Mouse (Mus musculus) neural tube, embryonic 15.5 days (tissue): Measurements from ENCODE around the gene Wscd1. TPM values are rescaled to one million over a fixed set of nuclear protein-coding genes. Genes with fewer than 3 reads are reported as not detected.

ENCODE experiments used
- ATAC-seq: fragments of 200-750 bp; cut with Nextera tagmentation; 2 replicates; pipeline ENCODE4 v1.8.0; 2017; ENCODE audit warnings: mild to moderate bottlenecking, moderate TSS enrichment, moderate library complexity; ENCODE audit not compliant: low FRiP score
- H3K27ac ChIP-seq: fragments of 300-500 bp; sonication (generic); replicated peaks from 2 replicates; pipeline ENCODE4 v1.5.1; 2015; ENCODE audit warnings: mild to moderate bottlenecking, inconsistent platforms
- H3K27me3 ChIP-seq: fragments of 300-500 bp; sonication (generic); replicated peaks from 2 replicates; pipeline ENCODE4 v1.6.1; 2015; ENCODE audit warnings: inconsistent platforms
- H3K36me3 ChIP-seq: fragments of 300-500 bp; sonication (generic); 2 replicates; pipeline ENCODE4 v1.6.1; 2015; ENCODE audit warnings: inconsistent platforms
- H3K4me1 ChIP-seq: fragments of 300-500 bp; sonication (generic); 2 replicates; pipeline ENCODE4 v1.6.1; 2015; ENCODE audit warnings: inconsistent platforms
- H3K4me2 ChIP-seq: fragments of 300-500 bp; sonication (generic); 2 replicates; pipeline ENCODE4 v1.6.1; 2015; ENCODE audit warnings: inconsistent platforms, mild to moderate bottlenecking, moderate library complexity
- H3K4me3 ChIP-seq: fragments of 300-500 bp; sonication (generic); replicated peaks from 2 replicates; pipeline ENCODE4 v1.5.1; 2015; ENCODE audit warnings: mild to moderate bottlenecking, inconsistent platforms
- H3K9ac ChIP-seq: fragments of 300-500 bp; sonication (generic); replicated peaks from 2 replicates; pipeline ENCODE4 v1.6.1; 2015; ENCODE audit warnings: mild to moderate bottlenecking, inconsistent platforms
- H3K9me3 ChIP-seq: fragments of 300-500 bp; sonication (generic); replicated peaks from 2 replicates; pipeline ENCODE4 v1.6.1; 2016; ENCODE audit warnings: inconsistent platforms
- WGBS: fragments of 180-500 bp; shearing (Covaris S2); methylation state at CpG from one replicate; pipeline ENCODE4 v1.1.7; 2015; ENCODE audit warnings: mixed read lengths; 5-methylcytosine and 5-hydroxymethylcytosine counted together
- polyA plus RNA-seq: library from polyadenylated mRNA; unstranded; fragments of >200 nt; fragmentation: Nextera tagmentation; extraction: Ambion mirVana; gene quantifications from 2 replicates; pipeline ENCODE4 v1.2.1, GENCODE M21; 2015

The Wscd1 gene
- 57.7 and 62.1 TPM in 2 replicates for polyA plus RNA-seq

GRCm38 (mm10) chr11:71749671-71750070, at the start of gene Wscd1:
TSS of gene Wscd1 (plus strand) at chr11:71749920.
- WGBS: 8% methylated on average over 5 of the region's 5 CpGs
- ATAC-seq: no peak
- peak within 1 kb of the TSS; percentile 63 for H3K4me3 ChIP-seq

DNA sequence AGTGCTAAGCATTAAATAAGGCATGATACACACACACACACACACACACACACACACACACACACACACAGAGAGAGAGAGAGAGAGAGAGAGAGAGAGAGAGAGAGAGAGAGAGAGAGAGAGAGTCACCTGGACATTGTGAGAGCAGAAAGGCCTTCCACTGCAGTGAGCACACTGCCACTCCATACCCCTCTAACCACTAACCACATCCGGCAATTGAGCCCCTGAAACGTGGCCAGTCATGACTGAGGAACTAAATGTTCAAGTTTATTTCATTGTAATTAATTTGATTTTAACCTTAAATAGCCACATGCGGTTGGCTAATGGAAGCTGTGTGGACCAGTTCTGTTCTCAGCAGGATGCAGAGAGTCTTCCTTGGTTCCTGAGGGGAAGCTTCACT, 21.7 kb upstream of the Wscd1 start:
- Histone ChIP-seq H3K27me3 (no peaks in the 10 kb centered on the region), H3K9ac (no peak overlapping the region), H3K36me3 (no peaks in the 10 kb centered on the region), H3K4me2 (no peak overlapping the region), H3K4me1 (0 out of 2 replicates have a peak, but pooled peaks cover 3% of the 10 kb centered on the region), H3K9me3 (no peaks in the 10 kb centered on the region), H3K4me3 (no peak overlapping the region), H3K27ac (no peak overlapping the region)
- 82% methylated on average over 3 of the region's 3 CpGs for WGBS
- no peak for ATAC-seq

More at GRCm38 (mm10) chr11:71749671-71750070, at the start of gene Wscd1:
- peaks cover 31% of the 10 kb centered on the region for H3K4me1 ChIP-seq
- no peaks in the 10 kb centered on the region for H3K9me3 ChIP-seq
- peak within 1 kb of the TSS; percentile 65 for H3K9ac ChIP-seq
- H3K36me3 ChIP-seq: no peaks in the 10 kb centered on the region
- no peaks in the 10 kb centered on the region for H3K27me3 ChIP-seq
- H3K4me2 ChIP-seq: peak within 1 kb of the TSS; percentile 88
- H3K27ac ChIP-seq: peak within 1 kb of the TSS; percentile 83

DNA sequence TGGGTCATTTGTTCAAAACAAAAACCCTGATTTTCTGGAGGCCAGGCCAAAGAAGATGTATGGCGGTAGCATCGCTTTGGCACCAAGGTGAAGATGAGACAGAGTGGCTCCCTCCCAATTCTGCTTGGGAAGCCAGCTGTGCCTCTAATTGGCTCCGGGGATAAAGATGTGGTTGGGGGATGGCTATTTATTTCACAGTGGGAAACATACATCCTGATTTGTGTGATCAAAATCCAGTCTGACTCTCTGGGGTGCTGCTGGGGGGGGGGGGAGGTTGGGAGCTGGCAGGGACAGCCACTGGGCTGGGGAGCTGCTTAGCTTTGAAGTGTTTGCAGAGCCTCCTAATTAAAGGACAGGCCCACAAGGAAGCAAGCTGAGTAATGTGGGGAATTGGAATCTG, 20.4 kb upstream of the Wscd1 start:
- WGBS: 36% methylated on average over 3 of the region's 3 CpGs
- ATAC-seq: no peak

GRCm38 (mm10) chr11:71733771-71734170, 15.9 kb upstream of the Wscd1 start:
- Histone ChIP-seq H3K9me3 (no peaks in the 10 kb centered on the region), H3K27me3 (no peaks in the 10 kb centered on the region), H3K4me1 (peaks cover 18% of the 10 kb centered on the region), H3K9ac (no peak overlapping the region), H3K4me3 (no peak overlapping the region), H3K36me3 (no peaks in the 10 kb centered on the region), H3K27ac (no peak overlapping the region), H3K4me2 (no peak overlapping the region)
- ATAC-seq: no peak
- 81% methylated on average over 4 of the region's 4 CpGs for WGBS

More for the DNA sequence above, 20.4 kb upstream of the Wscd1 start:
- Histone ChIP-seq H3K4me1 (0 out of 2 replicates have a peak, but pooled peaks cover 3% of the 10 kb centered on the region), H3K27me3 (no peaks in the 10 kb centered on the region), H3K36me3 (no peaks in the 10 kb centered on the region), H3K4me3 (no peak overlapping the region), H3K9me3 (no peaks in the 10 kb centered on the region), H3K4me2 (no peak overlapping the region), H3K9ac (no peak overlapping the region), H3K27ac (no peak overlapping the region)

DNA sequence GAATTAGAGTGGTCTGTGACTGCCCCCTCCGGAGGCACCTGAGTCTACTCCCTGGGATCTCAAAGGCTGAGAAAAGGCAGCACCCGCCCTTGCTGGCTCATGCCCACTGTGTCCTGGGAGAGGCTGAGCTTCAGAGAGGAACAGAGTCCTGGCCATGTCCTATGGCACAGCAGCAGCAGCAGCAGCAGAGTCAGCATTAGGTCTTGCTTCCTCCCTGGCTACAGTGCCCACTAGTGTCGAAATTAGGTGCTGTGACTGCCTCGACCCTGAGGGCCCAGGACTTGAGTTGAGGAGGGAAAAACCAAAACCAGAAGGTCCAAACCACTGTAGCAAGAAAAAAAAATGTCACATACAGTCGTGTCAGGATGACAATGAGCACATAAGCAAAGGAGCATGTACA, 12.6 kb upstream of the Wscd1 start:
- Histone ChIP-seq H3K4me1 (peaks cover 31% of the 10 kb centered on the region), H3K27ac (no peak overlapping the region), H3K27me3 (no peaks in the 10 kb centered on the region), H3K4me2 (no peak overlapping the region), H3K4me3 (no peak overlapping the region), H3K9me3 (no peaks in the 10 kb centered on the region), H3K9ac (no peak overlapping the region), H3K36me3 (no peaks in the 10 kb centered on the region)
- no peak for ATAC-seq
- 35% methylated on average over 5 of the region's 5 CpGs for WGBS

DNA sequence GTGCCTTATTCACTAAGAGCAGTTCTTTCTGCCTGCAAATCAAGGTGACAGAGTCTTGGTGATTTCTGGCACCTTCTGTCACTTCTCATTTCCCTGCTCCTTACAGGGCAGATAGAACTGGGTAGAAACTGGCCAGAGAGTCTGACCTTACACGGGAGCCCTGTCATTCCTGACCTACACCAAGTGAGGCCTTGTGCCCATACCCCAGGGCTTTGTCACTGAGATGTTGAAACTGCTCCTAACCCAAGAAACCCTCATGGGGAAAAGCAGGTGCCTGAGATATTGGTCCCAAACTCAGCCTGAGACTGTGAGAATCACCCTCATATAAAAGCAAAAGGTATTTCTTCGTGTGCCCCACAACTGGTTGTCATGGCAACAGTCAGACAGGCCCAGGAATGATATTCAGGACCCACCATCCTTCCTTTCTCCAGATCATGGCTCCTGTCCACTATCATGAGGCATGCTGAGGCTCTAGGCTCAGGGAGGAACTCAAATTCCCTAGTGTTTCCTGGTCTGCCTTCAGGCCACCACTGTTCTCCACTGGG, 11.1 kb upstream of the Wscd1 start:
- H3K9me3 ChIP-seq: no peaks in the 10 kb centered on the region
- no peaks in the 10 kb centered on the region for H3K36me3 ChIP-seq
- H3K9ac ChIP-seq: no peak overlapping the region
- WGBS: 53% methylated on average over 2 of the region's 2 CpGs
- ATAC-seq: no peak
- no peak overlapping the region for H3K4me2 ChIP-seq
- no peaks in the 10 kb centered on the region for H3K27me3 ChIP-seq
- H3K4me3 ChIP-seq: no peak overlapping the region
- peaks cover 31% of the 10 kb centered on the region for H3K4me1 ChIP-seq
- H3K27ac ChIP-seq: no peak overlapping the region

DNA sequence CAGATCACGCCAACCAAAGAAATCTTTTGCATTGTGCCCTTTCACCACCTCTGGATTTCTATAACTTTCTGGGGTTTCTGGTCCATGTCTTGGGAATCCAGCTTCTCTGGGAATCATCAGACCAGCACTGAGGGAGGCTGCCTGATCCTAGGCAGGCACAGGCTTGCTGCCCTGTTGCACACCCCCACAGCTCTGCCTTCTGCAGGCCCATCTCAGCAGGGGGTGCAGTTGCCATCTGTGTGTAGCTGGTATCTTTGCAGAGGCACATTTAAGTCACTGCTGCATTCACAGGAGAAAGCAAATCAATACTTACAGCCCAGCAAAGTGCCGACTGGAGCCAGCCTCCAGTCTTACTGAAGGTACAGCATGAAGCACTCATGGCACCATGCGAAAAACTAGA, 3.8 kb upstream of the Wscd1 start:
- ATAC-seq: no peak
- 79% methylated on average over 3 of the region's 3 CpGs for WGBS
- no peak overlapping the region for H3K27ac ChIP-seq

GRCm38 (mm10) chr11:71747719-71748118, 2.0 kb upstream of the Wscd1 start:
- Histone ChIP-seq H3K27me3 (no peaks in the 10 kb centered on the region), H3K9me3 (no peaks in the 10 kb centered on the region), H3K4me2 (no peak overlapping the region), H3K4me3 (no peak overlapping the region), H3K36me3 (no peaks in the 10 kb centered on the region), H3K27ac (no peak overlapping the region), H3K9ac (no peak overlapping the region), H3K4me1 (peaks cover 20% of the 10 kb centered on the region)
- ATAC-seq: no peak
- WGBS: 70% methylated on average over 7 of the region's 7 CpGs

More for the DNA sequence above, 3.8 kb upstream of the Wscd1 start:
- H3K9me3 ChIP-seq: no peaks in the 10 kb centered on the region
- H3K4me2 ChIP-seq: no peak overlapping the region
- no peaks in the 10 kb centered on the region for H3K36me3 ChIP-seq
- H3K27me3 ChIP-seq: no peaks in the 10 kb centered on the region
- H3K9ac ChIP-seq: no peak overlapping the region
- no peak overlapping the region for H3K4me3 ChIP-seq
- H3K4me1 ChIP-seq: peaks cover 8% of the 10 kb centered on the region

GRCm38 (mm10) chr11:71750534-71751173, 934 bp downstream of the Wscd1 start:
- Histone ChIP-seq H3K27ac (peak overlapping the region; percentile 83), H3K27me3 (no peaks in the 10 kb centered on the region), H3K4me2 (peak overlapping the region; percentile 88), H3K9me3 (no peaks in the 10 kb centered on the region), H3K36me3 (no peaks in the 10 kb centered on the region), H3K4me3 (peak overlapping the region; percentile 63), H3K9ac (peak overlapping the region; percentile 65), H3K4me1 (peaks cover 36% of the 10 kb centered on the region)
- ATAC-seq: peak; percentile 94
- 1% methylated on average over 59 of the region's 60 CpGs for WGBS

- ATAC-seq: peak; percentile 25; the same call in 1 of the 2 replicates
- WGBS: under 1% methylated on average over 41 of the region's 41 CpGs
- Histone ChIP-seq H3K27ac (peak overlapping the region; percentile 83), H3K9ac (peak overlapping the region; percentile 65), H3K9me3 (no peaks in the 10 kb centered on the region), H3K27me3 (no peaks in the 10 kb centered on the region), H3K4me1 (peaks cover 42% of the 10 kb centered on the region), H3K36me3 (no peaks in the 10 kb centered on the region), H3K4me2 (peak overlapping the region; percentile 88), H3K4me3 (peak overlapping the region; percentile 63)
Measured at GRCm38 (mm10) chr11:71751174-71751611, 1.5 kb downstream of the Wscd1 start.

DNA sequence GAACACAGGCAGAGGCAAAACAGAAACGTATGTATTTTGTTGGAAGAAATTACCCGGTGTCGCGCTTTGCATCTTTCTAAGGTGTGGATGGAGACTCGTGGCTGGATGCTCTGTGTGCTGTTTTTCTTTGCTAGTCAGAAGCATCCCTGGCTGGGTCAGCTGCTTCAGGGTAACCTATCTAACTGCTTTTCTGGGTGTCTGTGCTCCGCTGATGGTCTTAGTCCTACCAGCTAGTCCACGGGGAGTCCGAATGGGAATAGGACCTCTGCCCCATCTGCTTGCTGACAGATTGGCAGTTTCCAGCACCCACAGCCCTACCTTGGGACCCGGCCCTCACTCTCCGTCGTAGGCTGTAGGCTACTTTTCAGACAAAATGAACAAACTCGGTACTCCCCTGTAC, 2.0 kb downstream of the Wscd1 start:
- Histone ChIP-seq H3K27me3 (no peaks in the 10 kb centered on the region), H3K36me3 (no peaks in the 10 kb centered on the region), H3K4me1 (peaks cover 46% of the 10 kb centered on the region), H3K4me3 (peak overlapping the region; percentile 63), H3K9me3 (no peaks in the 10 kb centered on the region), H3K4me2 (peak overlapping the region; percentile 88), H3K27ac (peak overlapping the region; percentile 83), H3K9ac (peak overlapping the region; percentile 65)
- 13% methylated on average over 12 of the region's 12 CpGs for WGBS
- ATAC-seq: no peak

DNA sequence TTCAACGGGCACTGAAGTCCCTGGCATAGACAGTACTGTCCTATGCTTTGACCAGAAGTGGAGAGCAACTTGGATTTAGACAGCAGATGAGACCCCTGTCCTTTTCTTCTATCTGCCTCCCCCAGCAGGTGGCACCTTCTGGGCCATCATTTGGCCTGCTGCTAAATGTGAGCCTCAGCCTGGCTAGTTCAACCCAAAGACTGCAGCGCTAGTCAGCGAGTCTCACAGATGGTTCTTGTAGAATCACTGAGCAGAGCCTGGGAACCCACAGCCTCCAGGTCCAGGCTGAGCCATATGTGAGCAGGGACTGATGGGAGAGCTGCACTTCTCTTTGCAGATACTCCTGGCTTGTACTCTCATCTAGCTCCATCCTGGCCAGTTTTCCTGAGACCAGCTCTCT, 2.9 kb downstream of the Wscd1 start:
- 48% methylated on average over 3 of the region's 3 CpGs for WGBS
- H3K4me1 ChIP-seq: peaks cover 52% of the 10 kb centered on the region
- H3K27ac ChIP-seq: no peak overlapping the region

More for the DNA sequence above, 2.9 kb downstream of the Wscd1 start:
- H3K9me3 ChIP-seq: no peaks in the 10 kb centered on the region
- H3K4me2 ChIP-seq: peak overlapping the region; percentile 88
- peak overlapping the region; percentile 65; the same call in 1 of the 2 replicates for H3K9ac ChIP-seq
- no peaks in the 10 kb centered on the region for H3K27me3 ChIP-seq
- H3K36me3 ChIP-seq: no peaks in the 10 kb centered on the region
- H3K4me3 ChIP-seq: peak overlapping the region; percentile 63
- ATAC-seq: no peak
